Mouse (Mus musculus) intestine, postnatal 0 days (tissue): ENCODE data around the gene Fscn3. TPM values are rescaled to one million over a fixed set of nuclear protein-coding genes. Genes with fewer than 3 reads are reported as not detected.

ENCODE experiments used
- ATAC-seq: fragments of 200-750 bp; cut with Nextera tagmentation; 2 replicates; pipeline ENCODE4 v1.8.0; 2017; ENCODE audit warnings: mild to moderate bottlenecking, moderate TSS enrichment, moderate library complexity
- H3K27ac ChIP-seq: fragments of 300-500 bp; sonication (generic); 2 replicates; pipeline ENCODE4 v1.5.1; 2014; ENCODE audit warnings: mild to moderate bottlenecking, low read depth, low read length, moderate library complexity
- H3K27me3 ChIP-seq: fragments of 300-500 bp; sonication (generic); replicated peaks from 2 replicates; pipeline ENCODE4 v1.6.1; 2014; ENCODE audit warnings: low read length, mixed read lengths; ENCODE audit not compliant: control insufficient read depth, insufficient read depth
- H3K36me3 ChIP-seq: fragments of 300-500 bp; sonication (generic); 2 replicates; pipeline ENCODE4 v1.6.1; 2014; ENCODE audit warnings: mild to moderate bottlenecking, moderate library complexity; ENCODE audit not compliant: control insufficient read depth, insufficient read depth
- H3K4me1 ChIP-seq: fragments of 300-500 bp; sonication (generic); replicated peaks from 2 replicates; pipeline ENCODE4 v1.6.1; 2014; ENCODE audit warnings: antibody characterized with exemption, low read length, mixed read lengths; ENCODE audit not compliant: control insufficient read depth, insufficient read depth
- H3K4me2 ChIP-seq: fragments of 300-500 bp; sonication (generic); replicated peaks from 2 replicates; pipeline ENCODE4 v1.6.1; 2014; ENCODE audit warnings: low read depth, mild to moderate bottlenecking, moderate library complexity
- H3K4me3 ChIP-seq: fragments of 300-500 bp; sonication (generic); 2 replicates; pipeline ENCODE4 v1.5.1; 2014; ENCODE audit warnings: low read depth, low read length
- H3K9ac ChIP-seq: fragments of 300-500 bp; sonication (generic); 2 replicates; pipeline ENCODE4 v1.6.1; 2014; ENCODE audit warnings: mild to moderate bottlenecking, low read depth, low read length
- H3K9me3 ChIP-seq: fragments of 300-500 bp; sonication (generic); 2 replicates; pipeline ENCODE4 v1.6.1; 2016; ENCODE audit warnings: mixed run types; ENCODE audit not compliant: control insufficient read depth
- CTCF ChIP-seq: sonication (generic); IDR thresholded peaks from 2 replicates; pipeline ENCODE4 v1.5.1; 2016; ENCODE audit warnings: low read depth, mild to moderate bottlenecking, control low read depth, antibody characterized with exemption, moderate library complexity
- WGBS: fragments of 180-500 bp; shearing (Covaris S2); extraction: QIAGEN DNeasy Blood & Tissue Kit; methylation state at CpG from one replicate; pipeline ENCODE4 v1.1.7; 2014; 5-methylcytosine and 5-hydroxymethylcytosine counted together
- polyA plus RNA-seq: library from polyadenylated mRNA; unstranded; fragments of >200 nt; fragmentation: Nextera tagmentation; extraction: Ambion mirVana; gene quantifications from 2 replicates; pipeline ENCODE4 v1.2.1, GENCODE M21; 2015

Fscn3 gene
- polyA plus RNA-seq, 1 experiment from 2014 or later: not detected

DNA sequence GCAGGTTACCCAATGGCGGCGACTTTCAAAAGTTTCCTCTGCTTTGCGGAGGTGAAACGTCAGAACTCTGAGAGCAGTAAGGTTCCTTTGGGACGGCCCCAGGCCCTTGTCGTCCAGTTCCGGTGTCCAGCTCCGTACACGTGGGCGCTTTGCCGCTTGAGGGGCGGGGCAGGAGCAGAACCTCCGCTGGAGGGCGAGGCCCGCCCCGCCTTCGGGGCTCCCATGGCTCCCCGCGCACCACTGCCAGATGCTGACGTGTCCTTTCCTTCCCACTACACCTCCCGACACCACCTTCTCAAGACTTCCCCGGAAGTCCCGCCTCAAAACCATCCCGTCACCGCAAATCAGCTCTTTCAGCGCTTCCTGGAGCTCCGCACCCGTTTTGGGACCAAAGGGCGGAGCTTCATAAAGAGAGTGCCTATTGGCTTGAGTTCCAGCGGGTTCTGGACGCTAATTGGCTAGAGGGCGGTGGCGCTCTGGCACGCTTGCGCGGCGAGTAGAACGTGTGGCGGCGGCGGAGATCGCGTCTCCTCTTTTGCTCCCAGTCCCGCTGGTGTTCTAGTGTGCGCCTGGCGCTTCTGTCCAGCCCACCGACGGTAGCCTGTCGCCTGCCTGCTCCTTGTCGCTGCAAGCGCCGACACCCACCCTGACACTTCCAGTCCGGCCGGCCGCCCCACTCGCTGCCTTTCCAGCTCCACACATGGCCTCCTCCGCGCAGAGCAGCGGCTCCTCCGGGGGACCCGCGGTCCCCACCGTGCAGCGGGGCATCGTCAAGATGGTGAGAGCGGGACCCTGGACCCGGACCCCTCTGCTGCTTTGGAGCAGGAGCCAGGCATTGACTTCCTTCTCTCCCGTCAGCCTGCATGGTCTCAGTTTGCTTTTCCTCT, 52.5 kb downstream of the Fscn3 start:
- WGBS: under 1% methylated on average over 68 of the region's 68 CpGs
- Histone ChIP-seq H3K4me3 (peak overlapping the region; percentile 92), H3K27me3 (no peaks in the 10 kb centered on the region), H3K9ac (peak overlapping the region; percentile 75), H3K27ac (peak overlapping the region; percentile 80), H3K4me2 (peak overlapping the region; percentile 95), H3K9me3 (no peaks in the 10 kb centered on the region), H3K4me1 (0 out of 2 replicates have a peak, but pooled peaks cover 9% of the 10 kb centered on the region), H3K36me3 (no peaks in the 10 kb centered on the region)
- peak; percentile 99 for ATAC-seq
- TF ChIP-seq CTCF: peak; percentile 17; the same call in 1 of the 2 replicates

DNA sequence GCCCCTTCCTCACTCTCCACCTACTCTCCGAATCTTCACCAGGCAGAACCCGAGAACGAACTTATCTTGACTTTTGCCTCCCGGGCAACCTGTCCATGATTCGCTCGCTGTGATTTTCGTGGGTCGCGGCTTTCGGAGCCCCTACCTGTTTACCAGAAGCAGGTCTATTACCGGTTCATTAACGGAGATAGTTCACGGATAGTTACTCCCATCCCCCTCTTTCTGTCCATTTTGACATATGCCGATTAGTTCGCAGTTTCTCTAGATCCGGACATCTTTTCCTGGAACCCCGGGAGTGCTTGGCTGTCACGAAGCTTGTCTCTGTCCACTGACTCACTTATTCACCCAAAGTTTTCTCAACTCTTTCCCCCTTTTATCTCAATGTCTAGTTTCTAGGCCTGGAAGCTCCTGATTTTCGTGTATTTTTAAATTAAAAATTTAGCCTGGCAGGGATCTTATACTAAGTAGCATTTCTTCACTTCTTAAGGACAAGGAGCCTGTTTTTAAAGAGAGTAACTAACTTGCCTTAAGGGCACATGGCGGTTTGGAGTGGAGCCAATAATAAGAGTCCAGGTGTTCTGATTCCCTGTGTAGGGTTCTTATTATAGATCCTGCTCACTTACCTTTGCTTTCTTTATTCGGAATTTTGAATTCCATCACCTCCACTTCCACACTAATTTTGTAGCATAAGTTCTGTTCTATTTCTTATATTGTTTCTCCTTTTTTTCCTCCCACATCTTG, 53.3 kb downstream of the Fscn3 start:
- H3K27me3 ChIP-seq: no peaks in the 10 kb centered on the region

DNA sequence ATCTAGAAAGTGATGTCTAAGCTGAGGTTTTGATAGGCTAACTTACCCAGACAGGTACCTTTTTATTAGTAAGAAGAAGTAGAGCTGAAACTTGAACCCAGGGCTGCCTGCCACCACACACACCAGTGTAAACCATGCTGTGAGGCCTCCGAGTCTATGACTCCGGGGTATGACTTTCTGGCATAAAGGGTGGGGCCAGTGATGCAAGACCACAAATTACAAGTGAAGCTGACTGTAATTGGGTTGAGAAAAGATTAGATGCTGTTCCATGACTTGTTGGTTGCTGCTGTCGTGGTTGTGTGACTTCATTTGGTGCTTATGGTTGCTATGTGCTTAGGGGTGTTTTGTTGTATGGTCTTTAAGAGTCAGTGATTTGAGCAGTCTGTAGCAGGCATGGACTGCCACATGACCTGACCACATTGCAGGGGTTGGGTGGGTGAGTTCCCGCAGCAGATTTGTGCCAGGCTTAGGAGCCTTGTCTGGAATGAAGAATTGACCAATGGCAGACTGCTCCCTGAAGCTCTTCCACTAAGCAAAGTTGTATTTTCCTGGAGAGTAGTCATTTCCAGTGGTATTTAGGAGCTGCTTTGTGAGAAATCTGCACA, 55.2 kb downstream of the Fscn3 start:
- no peak for ATAC-seq
- Histone ChIP-seq H3K4me3 (no peak overlapping the region), H3K9ac (no peak overlapping the region)

More for the DNA sequence above, 53.3 kb downstream of the Fscn3 start:
- TF ChIP-seq CTCF: no peak
- Histone ChIP-seq H3K36me3 (no peaks in the 10 kb centered on the region), H3K9ac (peak overlapping the region; percentile 75), H3K4me2 (peak overlapping the region; percentile 95), H3K4me3 (peak overlapping the region; percentile 92), H3K9me3 (no peaks in the 10 kb centered on the region), H3K27ac (peak overlapping the region; percentile 80), H3K4me1 (0 out of 2 replicates have a peak, but pooled peaks cover 9% of the 10 kb centered on the region)
- 3% methylated on average over 21 of the region's 21 CpGs for WGBS
- no peak for ATAC-seq

DNA sequence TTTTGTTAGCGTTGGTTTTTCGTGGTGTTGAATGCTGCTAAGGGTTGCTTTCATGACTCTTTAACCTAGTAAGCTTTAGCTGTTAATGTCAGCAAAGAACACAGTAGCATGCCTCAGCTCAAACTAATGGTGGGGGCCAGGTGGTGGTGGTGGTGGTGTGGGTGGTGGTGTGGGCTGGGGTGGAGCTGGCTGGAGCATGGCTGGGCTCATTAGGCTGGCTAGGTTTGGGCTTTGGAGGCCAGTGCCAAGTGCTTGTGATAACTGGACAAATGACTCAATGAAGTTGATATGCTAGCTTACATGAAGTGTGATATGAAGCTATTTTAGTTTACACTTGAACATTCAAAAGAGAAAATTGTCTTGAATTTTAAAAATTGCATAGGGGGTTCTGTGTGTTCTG, 58.4 kb downstream of the Fscn3 start:
- no peaks in the 10 kb centered on the region for H3K9me3 ChIP-seq
- ATAC-seq: no peak
- WGBS: 92% methylated on average over 2 of the region's 2 CpGs
- no peak overlapping the region for H3K4me3 ChIP-seq
- H3K36me3 ChIP-seq: no peaks in the 10 kb centered on the region
- no peak for TF ChIP-seq CTCF
- 0 out of 2 replicates have a peak, but pooled peaks cover 10% of the 10 kb centered on the region for H3K4me1 ChIP-seq
- H3K27me3 ChIP-seq: no peaks in the 10 kb centered on the region
- H3K4me2 ChIP-seq: no peak overlapping the region
- H3K9ac ChIP-seq: no peak overlapping the region
- H3K27ac ChIP-seq: no peak overlapping the region

More for the DNA sequence above, 55.2 kb downstream of the Fscn3 start:
- WGBS: 42% methylated on average over 4 of the region's 4 CpGs
- no peaks in the 10 kb centered on the region for H3K9me3 ChIP-seq
- H3K4me1 ChIP-seq: 0 out of 2 replicates have a peak, but pooled peaks cover 12% of the 10 kb centered on the region
- H3K27ac ChIP-seq: no peak overlapping the region
- no peak for TF ChIP-seq CTCF
- no peaks in the 10 kb centered on the region for H3K27me3 ChIP-seq
- H3K36me3 ChIP-seq: no peaks in the 10 kb centered on the region
- no peak overlapping the region for H3K4me2 ChIP-seq

DNA sequence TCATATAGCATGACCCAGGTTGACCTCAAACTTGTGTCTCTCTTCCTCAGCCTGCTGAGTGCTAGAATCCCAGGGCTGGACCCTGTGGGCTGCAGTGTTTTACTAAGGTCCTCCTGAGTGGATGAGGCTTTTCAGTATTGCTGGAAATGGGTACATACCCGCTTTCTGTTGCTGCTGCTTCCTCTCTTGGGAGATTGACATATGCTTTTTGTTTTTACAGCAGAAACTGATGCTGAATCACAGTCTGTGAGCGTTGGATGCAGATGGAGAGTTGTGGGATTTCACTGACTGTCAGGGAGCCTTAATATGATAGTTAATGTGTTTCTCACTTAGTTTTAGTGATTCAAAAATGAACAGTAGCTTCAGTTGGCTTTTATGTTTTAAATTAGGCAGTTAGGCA, 58.9 kb downstream of the Fscn3 start:
- Histone ChIP-seq H3K27ac (no peak overlapping the region; the same call in 1 of the 2 replicates), H3K9ac (no peak overlapping the region), H3K9me3 (no peaks in the 10 kb centered on the region), H3K27me3 (no peaks in the 10 kb centered on the region), H3K4me3 (no peak overlapping the region), H3K36me3 (no peaks in the 10 kb centered on the region; the same call in 1 of the 2 replicates), H3K4me1 (0 out of 2 replicates have a peak, but pooled peaks cover 11% of the 10 kb centered on the region), H3K4me2 (peak overlapping the region; percentile 25; the same call in 1 of the 2 replicates)
- no peak for ATAC-seq
- TF ChIP-seq CTCF: no peak
- WGBS: 79% methylated on average over 2 of the region's 2 CpGs
